Mouse (Mus musculus) kidney, adult 11 months (tissue): ENCODE results near the gene Orm3.

Source experiments
- DNase-seq: peaks from one replicate; pipeline ENCODE4 v3.0.0; 2022

The Orm3 gene

DNA sequence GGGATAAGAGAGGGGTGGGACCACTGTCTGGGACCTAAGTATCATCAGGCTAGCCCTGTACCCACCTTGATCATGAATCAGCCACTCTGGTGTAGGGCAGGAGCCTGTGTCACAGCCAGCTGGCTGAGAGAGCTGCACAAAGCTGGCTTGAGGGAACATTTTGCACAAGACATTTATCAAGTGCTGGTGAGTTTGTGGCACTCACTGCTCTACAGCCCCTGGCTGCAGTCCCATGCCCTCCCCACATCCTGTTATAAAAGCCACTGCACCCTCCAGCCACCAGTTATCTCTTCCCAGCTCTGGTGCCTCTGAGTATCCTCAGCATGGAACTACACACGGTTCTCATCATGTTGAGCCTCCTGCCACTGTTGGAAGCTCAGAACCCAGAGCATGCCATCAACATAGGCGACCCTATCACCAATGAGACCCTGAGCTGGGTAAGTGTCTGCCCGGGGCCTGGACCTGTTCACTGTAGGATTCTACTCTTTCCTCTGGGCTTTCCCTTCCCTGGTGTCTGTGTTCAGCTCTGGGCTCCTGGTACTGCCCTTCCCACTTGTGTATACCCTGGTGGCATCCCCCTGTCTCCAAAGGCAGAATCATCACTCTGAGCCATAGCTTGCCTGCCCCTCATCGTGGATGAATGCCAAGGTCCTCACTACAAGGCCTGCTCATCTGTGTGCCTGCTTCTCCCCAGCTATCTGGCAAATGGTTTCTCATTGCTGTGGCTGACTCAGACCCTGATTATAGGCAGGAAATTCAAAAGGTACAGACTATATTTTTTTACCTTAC, at the start of gene Orm3:
Gene Orm3, plus strand, starts transcription at position 286 of the 789 bp plus-strand sequence.
- no peak for DNase-seq

DNA sequence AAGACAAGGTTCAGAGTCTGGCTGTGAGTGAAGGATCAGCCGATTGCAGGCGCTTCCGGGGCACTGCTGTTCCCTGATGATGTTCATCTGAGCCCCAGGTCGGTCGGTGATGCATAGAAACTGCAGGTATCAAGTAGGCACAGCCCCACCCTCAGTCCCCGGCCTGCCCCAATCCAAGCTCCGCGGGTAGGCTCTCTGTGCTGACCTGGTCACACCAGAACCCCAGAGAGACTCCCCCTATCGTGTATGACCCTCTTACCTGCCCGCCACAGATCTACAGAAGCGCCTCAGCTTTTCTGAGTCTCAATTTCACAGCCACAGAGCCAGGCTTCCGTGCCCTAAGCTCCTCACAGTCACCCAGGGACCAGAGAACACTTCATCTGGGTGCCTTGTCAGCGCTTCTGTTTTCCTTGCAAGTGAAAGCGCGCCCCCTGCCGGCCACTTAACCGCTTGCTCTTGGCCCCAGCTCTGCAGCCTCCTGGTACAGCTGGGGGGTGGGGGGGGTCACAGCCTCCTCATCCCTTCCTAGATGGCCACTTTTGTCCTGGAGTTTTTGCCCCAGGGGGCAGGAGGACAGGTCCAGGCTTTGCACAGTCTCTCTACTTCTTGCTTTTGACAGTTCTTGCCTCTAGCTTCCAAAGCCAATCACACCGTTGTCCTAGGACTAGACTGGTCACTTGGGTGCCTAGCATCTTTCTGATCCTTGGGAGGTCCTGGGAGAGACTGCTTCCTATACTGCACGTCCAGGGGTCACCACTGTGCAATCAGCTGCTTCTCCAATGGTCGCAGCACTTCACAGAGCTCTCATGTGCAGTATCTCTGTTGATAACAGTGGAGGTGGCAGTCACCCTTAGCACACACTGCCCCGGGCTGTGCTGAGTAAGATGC, 48.5 kb upstream of the Orm3 start:
- DNase-seq = peak; percentile 82

DNA sequence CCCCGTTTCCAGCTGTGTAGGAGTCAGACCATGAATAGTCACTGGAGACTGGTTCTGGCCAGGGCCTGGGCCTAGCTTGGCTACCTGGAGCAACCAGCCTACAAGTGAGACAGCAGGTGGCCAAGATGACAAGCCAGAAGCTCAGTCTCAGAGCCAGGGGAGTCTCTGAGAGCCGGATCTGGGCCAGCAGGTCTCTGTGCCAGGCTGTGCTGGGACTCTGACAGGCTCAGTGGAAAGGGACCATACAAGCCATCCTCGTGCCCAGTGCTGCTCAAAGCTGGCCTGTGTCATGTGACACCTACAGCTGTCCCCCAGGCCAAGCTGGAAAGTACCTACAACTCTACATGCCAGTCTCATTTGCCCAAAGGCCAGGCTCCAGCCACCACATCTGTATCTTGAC, 47.6 kb upstream of the Orm3 start:
- DNase-seq = no peak

- no peak for DNase-seq
These were observed 45.6 kb upstream of the Orm3 start for GRCm38 (mm10) chr4:63310247-63310855.

GRCm38 (mm10) chr4:63311426-63311825, 44.5 kb upstream of the Orm3 start:
- no peak for DNase-seq

DNA sequence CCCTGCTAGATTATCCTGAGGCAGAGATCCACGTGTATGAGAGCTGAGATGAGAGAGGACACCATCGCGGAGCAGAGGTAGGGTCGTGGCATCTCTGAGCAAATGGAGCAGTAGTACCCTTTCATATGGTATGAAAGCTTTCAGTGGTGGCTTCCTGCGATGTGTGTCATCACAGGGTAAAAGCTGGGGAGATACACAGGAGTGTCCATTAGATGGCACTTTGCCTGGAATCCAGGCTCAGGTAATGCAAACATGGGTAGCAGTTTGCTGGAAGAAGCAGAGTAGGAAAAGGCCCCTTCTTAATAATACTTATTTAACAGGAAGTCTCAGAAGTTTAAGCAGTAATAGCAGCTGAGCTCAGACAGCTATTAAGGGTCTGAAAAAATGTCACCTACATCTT, 41.9 kb upstream of the Orm3 start:
- DNase-seq = no peak

DNA sequence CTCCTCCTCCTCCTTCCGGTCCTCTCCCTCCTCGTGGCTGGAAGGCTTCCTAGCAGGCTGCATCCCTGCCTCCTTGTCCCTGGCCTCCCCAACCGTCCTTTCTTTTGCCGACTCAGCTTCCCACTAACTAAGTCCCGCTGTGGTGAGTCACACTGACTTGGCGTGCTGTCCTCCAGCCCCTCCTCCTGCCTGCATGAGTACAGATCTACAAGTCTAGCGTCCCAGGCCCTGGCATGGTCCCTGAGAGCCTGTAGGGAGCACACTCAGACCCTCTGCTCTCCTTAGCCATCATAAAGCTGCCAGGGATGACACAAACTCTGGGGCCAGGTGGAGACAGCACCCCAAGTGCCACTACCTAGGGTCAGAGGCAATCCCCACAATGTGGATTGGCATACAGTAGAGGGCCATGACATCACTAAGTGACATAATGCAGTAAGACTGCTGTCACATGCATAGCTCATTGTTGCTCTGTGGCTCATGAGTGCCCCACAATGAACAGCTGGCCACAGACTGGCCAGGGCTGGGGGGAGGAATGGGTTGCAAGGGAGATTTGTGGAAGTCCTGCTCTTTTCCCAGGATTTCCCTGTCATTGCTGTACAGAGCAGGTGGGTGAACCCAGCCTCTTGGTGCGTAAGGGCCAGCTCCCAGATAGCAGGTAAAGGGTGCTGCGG, 39.8 kb upstream of the Orm3 start:
- DNase-seq = peak; percentile 20

- peak; percentile 20 for DNase-seq
These were observed 36.4 kb upstream of the Orm3 start for GRCm38 (mm10) chr4:63319566-63319965.

- DNase-seq = no peak
These were observed 32.6 kb upstream of the Orm3 start for GRCm38 (mm10) chr4:63323275-63323815.

- DNase-seq = no peak
These were observed 22.6 kb upstream of the Orm3 start for GRCm38 (mm10) chr4:63333403-63333802.

- DNase-seq = no peak
These were observed 17.4 kb upstream of the Orm3 start for GRCm38 (mm10) chr4:63338414-63339076.

DNA sequence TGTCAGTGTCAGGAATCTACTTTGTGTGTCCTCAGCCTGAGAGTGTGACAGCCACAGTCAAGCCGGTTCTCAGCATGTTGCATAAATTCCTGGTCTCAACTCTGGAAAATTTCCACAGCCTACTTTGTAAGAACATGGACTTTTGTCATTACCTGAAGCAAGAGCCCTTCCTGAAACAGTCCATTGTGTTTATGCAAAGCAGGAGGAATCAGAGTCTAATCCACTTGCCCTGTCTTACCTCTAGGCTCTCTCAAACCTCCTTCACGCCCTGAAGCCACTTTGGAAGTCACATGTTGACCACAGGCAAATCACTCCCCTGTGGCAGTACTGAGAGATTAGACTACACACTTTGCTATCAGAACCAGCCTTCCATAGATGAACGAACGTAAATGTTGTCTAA, 13.5 kb upstream of the Orm3 start:
- DNase-seq = no peak

DNA sequence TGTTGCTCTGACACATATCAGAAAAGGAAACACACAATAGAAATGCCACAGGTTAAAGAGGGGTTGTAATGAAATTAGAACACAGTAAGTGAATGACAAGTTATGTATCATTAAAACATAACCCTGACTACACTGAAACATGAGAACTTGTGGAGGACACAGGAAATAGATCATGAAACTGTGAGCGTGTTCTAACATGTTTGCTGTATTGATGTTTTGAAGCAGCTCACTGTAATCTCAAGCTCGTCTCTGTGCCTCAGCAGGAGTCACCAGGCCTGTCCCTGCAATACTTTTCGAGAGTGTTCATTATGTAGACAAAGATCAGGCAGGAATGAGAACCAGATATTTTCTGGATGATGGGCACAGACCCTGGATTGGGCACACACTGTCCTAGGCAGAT, 12.4 kb upstream of the Orm3 start:
- DNase-seq = no peak

DNA sequence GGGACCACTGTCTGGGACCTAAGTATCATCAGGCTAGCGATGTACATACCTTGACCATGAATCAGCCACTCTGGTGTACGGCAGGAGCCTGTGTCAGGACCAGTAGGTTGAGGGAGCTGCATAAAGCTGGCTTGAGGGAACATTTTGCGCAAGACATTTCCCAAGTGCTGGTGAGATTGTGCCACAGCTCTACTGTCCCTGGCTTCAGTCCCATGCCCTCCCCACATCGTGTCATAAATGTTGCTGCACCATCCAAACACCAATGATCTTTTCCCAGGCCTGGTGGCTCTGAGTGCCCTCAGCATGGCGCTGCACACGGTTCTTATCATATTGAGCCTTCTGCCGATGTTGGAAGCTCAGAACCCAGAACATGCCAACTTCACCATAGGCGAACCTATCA, 11.7 kb upstream of the Orm3 start, which contains the start of gene Orm1:
Gene Orm1, plus strand, starts transcription at position 266 of the 400 bp plus-strand sequence.
- DNase-seq = no peak

- DNase-seq = no peak
These were observed 10.7 kb upstream of the Orm3 start for GRCm38 (mm10) chr4:63345261-63345660.

GRCm38 (mm10) chr4:63346659-63347058, 9.3 kb upstream of the Orm3 start:
- DNase-seq = no peak

DNA sequence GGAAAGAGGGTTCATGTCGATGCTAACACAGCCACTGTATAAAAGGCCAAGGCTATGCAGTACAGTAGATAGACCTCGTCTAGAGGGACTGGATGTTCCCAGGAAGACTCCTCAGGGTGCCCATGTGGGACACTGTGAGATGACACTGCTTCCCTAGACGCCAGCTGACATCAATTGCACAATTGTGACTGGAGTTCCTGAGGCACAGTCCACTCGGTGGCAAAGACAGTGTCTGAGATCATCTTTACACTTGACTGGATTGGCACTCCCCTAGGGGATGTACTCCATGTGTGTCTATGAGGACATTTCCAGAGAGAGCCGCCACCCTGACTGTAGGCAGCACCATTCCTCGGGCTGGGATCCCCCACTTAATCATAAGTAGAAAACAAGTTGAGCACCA, 7.4 kb upstream of the Orm3 start:
- no peak for DNase-seq

DNA sequence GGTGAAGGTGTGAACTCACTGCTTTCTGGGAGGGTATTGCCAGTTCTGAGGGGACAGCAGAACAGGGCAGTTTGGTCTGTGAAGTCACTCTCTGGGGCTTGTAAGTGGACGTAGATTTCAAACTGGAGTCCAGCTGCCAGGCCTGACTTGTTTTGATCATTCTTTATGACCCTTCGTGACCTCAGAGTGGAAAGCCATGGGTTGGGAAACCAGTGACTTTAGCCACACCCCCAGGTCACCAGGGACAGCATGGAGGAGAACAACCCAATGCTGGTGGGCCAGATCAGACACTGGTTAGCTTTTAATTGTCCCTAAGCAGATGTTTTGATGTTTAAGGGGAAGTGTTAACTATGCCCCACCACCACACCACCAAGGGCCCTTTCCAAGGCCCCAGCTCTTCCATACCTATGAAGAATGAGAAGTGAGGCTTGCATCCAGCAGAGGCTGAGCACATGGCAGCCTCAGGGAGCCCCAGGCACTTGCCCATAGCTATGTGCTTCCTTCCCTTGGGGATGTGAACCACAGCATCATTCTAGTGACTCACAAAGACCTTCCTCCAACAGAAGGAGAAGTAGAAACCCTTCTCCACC, 1.1 kb downstream of the Orm3 start:
- no peak for DNase-seq

DNA sequence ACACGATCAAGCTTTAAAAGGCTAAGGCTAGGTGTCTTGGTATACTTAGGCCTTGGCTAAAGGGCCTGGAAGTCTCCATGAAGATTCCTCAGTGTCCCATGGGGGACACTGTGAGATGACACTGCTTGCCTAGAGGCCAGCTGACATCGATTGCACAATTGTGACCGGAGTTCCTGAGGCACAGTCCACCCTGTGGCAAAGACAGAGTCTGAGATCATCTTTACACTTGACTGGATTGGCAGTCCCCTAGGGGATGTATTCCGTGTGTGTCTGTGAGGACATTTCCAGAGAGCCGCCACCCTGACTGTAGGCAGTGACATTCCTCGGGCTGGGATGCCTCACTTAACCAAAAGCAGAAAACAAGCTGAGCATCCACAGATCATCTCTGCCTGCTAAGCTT, 3.9 kb downstream of the Orm3 start:
- no peak for DNase-seq

- DNase-seq = no peak
These were observed 6.2 kb downstream of the Orm3 start, which contains the start of gene Orm2 for GRCm38 (mm10) chr4:63362150-63362549. Gene Orm2 (plus strand): TSS chr4:63362449.

GRCm38 (mm10) chr4:63368577-63368976, 12.6 kb downstream of the Orm3 start:
- DNase-seq = peak; percentile 69

DNA sequence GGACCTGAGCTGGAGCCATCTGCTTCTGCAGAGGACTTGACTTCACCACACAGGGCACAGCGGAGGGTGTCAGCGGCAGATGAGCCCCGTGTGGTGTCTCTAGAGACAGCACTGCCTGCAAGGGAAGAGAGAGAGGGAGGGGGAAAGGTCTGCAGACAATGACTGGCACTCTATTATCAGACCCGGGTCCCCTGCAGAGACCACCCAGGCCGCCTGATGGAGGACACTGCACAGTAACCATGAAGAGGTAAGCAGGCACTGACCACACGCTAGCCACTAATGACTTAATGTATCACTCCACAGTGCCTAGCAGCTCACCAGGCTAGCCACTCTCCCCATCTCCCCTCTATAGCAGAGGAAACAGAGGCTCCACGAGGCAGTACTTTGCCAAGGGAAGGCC, 14.9 kb downstream of the Orm3 start:
- DNase-seq = no peak
